Mouse (Mus musculus) heart, adult 18-20 months (tissue): ENCODE data around the gene Xrcc3. TPM values are rescaled to one million over a fixed set of nuclear protein-coding genes. Genes with fewer than 3 reads are reported as not detected.

Source experiments
- DNase-seq, 2 experiments: peaks; one replicate each; pipeline ENCODE4 v3.0.0; 2021 to 2022; ENCODE audit warnings: mixed read lengths in 1 of 2
- total RNA-seq, 2 experiments: library from RNA; stranded (reverse); gene quantifications; 2 replicates each; pipeline ENCODE4 v1.2.3; 2021

Xrcc3 gene
- total RNA-seq, 2 experiments from 2014 or later, result 0.72 to 1.6 TPM

DNA sequence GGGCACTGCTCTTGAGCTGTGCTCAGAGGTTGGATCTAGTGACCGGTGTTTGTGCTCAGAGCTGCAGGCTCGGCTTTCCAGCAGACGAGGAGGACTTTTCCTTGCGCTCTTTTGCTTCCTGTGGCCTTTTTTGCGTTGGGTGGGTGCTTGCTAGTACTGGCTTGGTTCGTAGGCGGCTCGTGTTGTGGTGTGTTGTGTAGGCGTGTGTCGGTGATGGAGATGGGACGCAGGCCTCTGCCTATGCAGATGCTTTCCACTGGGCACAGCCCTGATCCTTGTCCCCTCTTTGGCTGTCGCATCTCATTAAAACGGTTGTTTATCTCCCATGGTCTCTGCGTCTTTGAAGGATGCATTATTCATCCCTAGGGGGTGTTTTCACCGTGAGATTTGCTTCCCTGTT lies 38.8 kb downstream of the Xrcc3 start:
- DNase-seq, result no peak

DNA sequence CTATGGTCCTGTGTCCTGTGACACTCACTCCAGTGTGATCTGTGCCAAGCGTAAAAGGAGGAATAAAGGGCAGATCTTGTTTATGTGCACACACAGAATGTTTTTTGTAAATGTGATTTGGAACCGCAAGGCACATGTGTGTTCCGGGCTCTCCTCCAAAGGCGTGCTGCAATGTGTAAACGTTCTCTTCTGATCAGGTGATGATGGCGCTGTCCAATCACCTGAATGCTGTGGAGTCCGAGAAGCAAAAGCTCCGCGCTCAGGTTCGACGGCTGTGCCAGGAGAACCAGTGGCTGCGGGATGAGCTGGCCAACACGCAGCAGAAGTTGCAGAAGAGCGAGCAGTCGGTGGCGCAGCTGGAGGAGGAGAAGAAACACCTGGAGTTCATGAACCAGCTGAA lies 39.5 kb downstream of the Xrcc3 start:
- no peak for DNase-seq

DNA sequence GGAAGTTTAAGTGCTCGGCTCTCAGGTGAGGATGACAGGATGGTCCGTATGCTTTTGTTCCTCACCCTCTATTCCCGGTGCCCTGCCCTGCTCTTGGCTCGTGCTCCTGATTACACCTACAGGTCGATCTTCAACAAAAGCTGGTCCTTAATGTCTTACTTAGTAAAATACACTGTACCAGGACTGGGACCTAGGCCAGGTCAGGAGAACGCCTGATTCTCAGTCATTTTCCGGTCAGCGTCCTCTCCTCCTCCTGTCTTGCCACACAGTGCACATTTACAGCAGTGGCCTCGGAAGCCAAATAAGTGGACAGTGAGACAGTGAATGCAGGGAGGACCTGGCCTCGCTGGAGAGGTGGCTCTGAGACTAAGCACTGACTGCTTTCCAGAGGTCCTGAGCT lies 43.0 kb downstream of the Xrcc3 start:
- no peak for DNase-seq

DNA sequence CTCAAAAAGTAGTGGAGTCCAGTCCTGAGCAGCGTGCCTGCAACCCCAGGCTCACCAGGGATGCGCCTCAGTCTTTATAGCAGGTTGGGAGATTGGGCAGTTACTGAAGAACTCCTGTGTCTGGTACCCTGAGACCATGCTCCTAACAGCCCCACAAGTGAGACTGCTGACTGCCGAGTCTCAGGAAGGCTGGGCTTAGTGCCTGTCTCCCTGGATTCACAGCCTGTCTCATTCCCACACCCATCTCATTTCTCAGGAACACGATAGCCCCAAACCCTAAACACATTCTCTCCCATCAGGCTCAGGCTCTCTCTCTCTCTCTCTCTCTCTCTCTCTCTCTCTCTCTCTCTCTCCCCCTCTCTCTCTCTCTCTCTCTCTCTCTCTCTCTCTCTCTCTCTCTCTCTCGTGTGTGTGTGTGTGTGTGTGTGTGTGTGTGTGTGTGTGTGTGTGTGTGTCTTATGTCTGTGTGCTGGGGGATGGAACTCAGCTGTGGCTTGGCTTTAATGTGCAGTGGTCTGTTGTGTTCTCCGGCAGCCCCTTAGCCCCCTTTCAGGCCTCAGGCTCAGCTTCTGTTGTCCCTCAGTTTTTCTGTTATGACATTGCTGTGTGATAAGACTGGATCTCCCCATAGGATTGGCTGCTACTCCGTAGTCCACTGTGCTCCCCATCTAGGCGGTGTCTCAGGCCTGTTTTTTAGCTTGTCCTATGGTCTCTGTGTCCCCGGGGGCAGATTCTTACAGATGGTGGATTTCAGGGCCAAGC lies 43.7 kb downstream of the Xrcc3 start:
- DNase-seq, result peak in 1 of 2 experiments; percentile 22

DNA sequence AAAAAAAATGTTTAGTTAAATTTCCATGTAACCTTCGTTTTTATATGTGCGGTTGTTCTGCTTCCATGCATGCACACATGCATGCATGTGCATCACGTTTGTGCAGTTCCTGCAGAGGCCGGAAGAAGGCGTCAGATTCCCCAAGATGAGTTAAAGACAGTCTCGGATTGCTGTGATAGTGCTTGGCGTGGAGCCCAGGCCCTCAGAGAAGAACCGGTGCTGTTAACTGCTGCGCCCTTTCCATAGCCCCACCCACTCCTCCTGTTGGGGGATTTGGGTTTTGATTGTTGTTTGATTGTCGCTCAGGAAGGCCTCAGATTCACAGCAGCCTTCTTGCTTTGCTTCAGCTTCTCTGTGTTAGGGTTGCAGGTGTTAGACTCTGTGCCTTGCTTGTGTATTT lies 44.4 kb downstream of the Xrcc3 start:
- DNase-seq, result peak; percentile 69 to 75

DNA sequence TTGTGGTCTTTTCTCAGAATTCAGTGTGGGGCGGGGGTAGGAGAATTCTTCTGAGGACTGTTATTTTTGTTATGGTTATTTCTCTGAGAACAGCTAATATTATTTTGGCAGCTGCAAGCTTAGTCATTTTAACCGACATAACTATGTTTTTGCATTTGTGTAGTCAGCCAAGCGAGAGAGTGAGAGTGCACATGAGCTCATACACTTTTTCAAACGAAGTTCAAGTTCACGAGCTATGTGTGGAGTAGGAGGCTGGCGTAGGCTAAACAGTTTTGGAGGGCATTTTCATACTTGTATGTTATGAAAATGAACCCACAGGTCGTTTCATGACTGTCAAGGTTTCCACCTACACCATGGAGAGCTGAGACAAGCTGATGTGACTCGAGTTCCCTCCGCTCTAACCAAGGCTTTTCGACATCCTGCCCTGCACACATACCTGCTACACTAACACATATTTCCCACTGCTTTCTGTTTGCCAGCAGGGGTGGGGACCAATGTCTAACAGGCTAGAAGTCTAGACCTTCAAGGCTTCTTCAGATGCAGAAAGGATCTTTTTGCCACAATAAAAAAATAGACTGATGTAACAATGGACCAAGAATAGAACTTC lies 45.2 kb downstream of the Xrcc3 start:
- no peak for DNase-seq

DNA sequence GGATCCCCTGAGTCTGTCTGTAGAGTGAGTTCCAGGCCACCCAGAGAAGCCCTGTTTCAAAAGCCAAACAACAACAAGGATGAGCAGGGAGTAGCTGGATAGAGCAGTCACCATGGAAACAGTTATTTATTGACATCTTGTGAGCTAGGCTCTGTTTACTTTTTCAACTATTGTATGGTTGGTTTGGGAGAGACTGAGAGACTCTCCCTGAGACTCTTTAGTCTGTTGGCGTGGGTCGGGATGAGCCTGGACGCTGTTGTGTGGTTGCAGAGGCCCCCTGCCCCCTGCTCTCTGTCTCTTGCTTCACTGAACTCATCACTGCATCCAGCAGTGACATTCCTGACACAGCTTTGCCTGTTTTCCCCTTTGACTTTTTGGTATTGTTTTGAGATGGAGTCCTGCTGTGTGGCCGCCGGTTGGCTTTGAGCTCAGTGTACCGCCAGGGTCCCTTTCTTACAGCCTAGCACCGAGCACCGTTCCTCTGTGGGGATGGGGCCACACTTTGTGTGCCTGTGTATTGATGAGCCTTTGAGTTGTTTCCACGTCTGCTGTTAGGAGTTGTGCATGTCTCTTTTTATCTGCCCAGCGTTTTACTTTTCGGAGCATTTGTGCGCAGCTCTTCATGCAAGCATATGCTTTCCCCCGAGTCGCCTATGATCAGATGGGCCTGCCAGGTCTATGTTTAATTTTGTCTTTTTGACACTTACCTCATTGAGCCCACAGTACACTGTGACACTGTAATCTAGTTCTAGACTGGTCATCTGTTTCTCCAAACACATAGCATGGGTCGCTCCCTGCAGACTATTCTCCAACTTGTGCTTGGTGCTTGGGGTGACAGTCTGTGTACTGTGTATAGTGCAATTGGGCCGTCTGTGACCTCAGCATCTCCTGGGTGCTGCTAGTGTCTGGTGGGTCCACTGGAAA lies 47.1 kb downstream of the Xrcc3 start:
- DNase-seq, result no peak

DNA sequence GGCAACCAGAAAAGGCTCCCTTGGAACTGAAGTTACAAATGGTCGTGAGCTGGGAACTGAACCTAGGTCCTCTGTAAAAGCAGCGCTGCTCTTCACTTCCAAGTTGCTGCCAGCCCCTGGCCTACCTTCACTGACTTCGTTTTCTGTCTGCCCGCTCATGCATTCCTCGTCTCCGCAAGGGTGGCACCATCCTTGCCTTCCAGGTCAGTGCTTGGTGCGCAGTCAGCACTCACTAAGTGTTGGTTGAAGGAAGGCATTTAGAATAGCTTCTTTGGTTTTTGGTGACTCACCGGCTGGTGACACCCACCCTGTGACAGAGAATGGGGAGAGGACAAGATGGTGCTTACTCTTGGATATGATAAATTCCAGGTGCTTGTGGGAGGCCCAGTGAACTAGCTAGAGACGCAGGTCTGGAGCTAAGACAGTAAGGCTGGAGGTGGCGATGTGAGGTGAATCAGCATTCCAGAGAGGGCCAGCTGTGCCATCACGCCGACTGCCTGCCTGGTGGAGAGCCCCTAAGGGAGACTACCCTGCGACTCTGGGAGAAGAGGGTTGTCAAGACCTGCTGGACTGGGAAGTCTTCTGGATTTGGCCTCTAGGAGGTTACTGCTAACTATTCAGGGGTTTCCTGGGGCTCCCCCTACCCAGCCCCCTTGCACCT lies 50.9 kb downstream of the Xrcc3 start:
- no peak for DNase-seq

DNA sequence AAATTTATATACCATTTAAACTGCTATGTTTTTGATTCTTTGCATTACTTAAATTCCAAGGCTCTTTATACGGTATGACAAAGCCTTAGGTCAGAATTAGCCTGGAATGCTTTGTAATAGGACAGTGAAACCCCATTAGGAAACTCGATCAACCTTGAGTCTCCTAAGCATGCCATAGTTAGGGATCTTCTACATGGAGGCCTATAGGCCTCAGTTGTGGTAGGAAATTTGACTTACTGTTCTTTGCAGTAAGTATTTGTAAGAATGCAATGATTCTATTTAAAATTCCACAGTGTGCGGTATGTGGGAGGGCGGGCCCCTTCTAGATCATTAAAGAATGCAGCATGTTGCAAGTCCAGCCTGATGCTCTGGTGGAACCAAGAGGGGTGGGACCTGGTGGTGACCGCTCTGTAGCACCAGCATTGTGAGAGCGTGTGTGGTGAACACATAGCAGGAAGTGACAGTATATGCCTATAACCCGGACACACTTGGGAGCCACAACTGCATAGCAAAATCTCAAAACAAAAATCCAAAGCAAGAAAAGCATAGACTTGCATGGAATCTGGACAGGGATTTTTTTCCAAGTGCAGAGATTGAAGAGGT lies 53.3 kb downstream of the Xrcc3 start:
- DNase-seq, result no peak

DNA sequence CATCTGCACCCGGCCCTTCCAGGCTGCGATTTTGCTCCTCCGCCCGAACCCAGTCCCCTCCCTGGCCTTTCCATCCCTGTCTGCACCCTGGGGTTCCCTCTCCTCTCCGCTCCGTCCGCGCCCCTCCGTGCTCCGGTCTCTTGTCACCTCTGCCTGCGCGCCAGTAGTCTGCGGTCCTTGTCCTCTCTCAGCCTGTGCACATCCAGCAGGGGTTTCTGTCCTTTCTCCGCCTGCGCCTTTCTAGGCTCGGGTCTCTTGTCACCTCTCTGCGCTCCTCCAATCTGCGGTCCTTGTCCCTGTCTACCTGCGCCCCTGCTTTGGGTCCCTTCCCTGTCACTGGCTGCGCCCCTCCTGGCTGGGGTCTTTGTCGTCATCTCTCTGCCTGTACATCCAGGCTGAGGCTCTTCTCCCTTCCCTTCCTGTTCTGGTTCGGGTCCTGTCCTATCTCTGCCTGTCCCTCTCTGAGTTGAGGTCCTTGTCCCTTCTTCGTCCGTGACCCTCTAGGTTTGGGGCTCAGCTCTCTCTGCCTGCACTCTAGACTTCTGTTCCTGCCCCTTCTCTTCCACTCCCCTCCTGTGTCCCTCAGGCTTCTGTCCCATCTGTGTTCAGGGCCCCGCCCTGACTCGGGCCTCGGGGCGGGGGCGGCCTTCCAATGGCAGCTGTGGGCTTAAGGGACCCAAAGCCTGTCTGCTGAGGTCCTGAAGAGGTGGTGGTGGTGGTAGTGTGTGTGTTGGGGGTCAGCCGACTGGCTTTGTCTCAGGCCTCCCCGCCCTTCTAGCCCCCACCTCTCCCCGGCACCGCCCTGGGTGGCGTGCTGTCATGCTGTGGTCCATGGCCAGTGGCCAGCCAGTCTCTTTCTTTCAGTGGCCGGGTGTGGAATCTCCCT lies 54.3 kb downstream of the Xrcc3 start:
- peak; percentile 86 to 89 for DNase-seq

DNA sequence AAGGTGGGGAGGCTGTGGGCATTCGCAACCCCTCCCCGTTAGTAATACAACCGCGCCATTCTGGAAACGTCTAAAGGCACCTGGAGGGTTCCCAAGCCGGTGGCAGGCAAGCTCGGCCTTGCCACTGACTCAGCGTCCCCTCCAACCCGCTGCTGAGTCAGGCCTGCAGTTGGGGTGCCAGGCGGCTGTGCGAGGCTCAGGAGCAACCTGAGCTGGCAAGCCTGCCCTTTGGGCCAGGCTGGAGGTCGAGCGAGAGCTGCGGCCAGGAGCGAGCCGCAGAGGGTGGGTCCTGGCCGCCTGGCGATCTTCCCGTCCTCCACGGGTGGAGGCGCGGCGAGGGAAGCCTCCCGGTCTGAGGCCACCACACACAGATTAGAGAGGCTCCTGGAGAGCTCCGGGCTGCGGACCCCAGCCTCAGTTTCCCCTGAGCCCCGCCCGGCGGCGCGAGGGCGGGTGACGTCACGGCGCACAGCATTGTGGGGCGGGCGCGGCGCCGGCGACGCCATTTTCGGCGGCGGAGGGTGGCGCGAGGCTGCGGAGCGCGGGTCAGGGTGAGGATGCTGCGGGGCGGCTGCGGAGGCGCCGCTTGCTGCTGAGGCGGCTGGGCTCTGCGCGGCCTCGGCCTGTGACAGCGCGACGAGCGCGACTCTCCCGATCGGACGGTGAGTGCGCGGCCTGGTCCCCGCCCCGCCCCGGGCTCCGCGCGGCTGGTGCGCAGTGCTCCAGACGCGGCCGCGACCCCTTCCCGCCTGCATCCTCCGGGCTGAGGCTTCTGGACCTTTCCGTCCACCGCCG lies 55.1 kb downstream of the Xrcc3 start, which contains the start of gene Klc1:
Klc1 (plus strand) TSS at position 469 of the 795 bp plus-strand sequence.
- peak; percentile 84 to 89 for DNase-seq

DNA sequence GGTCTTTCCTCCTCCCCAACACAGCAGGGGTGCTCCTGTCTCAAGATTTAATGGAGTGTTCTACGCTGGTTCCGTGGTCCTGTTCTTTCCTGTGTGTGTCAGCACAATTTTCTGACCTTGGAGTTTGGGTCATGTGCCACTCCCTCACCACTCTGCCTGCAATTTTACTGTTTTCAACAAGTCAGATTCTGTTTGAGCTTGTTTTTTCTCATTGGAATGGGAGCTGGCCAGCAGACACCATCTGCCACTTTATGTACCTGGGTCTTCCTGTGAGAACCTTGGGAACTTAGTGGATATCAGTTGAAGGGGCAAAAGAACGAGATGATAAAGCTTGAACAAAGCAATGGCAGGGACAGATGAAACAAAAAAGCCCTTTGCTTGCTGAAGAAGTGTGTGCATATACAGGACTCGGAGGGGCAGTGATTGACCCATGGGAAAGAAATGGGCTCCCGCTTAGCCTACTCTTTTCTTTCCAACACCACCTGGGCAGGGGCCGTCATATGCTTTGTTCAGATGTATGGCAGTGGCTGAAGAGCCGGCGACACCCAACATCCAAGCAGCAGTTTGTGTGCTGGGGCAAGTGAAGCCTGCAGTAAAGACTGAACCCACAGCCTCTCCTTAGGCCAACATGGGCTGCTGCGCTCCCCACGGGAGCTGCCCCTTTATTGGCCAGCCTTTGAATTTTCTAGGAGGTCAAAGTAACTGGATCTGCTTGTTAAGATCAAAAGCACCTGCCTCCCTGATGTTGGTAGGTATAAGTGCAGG lies 55.9 kb downstream of the Xrcc3 start:
- no peak for DNase-seq

DNA sequence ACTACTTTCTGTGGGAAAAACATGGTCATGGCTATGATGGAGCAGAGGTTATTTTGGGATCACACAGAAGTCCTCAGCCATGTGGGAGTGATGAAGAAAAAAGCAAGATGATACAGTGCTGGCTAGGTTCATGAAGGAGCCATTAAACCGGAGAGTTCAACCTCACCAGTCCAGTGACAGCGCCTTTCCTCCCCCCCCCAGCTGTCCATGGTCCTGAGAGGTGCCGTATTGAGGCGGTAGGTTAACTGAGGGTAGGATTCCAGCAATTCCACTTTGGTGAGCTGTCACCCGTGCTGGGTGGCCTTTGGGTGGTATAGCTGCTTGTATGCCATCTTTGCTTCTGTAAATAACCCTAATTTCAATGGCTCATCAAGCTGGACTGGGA lies 57.0 kb downstream of the Xrcc3 start:
- no peak for DNase-seq

DNA sequence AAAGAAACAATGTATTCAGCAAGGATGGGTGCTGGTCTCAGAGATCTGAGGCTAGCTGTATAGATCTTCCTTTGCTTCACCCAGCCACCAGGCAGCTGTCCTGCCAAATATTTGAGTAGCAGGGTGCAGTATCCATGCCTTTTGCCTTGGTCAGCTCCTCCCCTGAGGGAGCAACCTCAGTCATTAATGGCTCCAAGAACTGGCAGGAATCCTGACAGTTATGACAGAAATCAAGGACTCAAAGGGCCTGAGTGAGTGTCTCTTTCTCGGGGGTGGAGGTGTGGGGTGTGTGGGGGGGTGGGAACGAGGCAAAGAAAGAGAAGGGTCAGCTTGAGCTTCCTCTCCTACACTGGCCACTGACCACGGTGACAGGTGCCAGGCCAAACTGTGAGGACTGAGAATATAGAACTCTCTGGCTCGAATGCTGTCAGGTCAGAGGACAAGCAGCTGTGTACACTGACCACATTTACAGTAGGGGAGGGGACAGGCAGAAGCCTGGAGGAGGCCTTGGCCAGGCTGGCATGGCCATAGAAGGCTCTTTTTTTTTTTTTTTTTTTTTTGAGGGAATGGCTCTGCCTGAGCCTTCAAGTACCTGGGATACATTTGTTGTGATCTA lies 57.5 kb downstream of the Xrcc3 start:
- DNase-seq, result no peak

DNA sequence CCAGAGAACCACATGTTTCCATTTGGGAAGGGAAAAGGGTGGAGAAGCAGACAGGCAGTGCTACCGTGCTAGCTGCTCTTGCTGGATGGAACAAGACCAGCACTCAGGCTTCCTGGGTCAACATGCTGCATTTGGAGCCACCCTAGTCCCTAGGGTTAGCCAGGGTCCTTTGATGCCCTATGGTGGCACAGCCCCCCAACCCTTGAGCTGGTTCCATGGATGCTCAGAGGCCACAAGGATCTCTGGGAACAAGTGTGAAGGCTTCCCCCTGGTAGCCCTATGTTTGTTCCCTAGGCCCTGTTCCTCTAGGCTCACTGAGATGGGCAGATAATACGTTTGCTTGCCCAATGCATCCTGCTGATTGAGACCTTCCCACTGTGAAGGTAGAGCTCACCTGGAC lies 58.4 kb downstream of the Xrcc3 start:
- no peak for DNase-seq

DNA sequence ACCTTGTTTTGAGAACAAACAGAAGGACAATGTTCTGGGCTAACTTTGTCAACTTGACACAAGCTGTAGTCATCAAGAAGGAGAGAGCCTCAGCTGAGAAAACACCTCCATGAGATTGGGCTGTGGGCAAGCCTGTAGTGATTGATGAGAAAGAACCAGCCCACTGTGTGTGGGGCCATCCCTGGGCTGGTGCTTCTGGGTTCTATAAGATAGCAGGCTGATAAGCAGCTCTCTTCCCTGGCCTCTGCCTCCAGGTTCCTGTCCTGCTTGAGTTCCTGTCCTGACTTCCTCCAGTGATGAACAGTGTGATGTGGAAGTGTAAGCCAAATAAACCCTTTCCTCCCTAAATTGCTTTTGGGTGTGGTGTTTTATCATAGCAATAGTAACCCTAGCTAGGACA lies 59.0 kb downstream of the Xrcc3 start:
- no peak for DNase-seq

DNA sequence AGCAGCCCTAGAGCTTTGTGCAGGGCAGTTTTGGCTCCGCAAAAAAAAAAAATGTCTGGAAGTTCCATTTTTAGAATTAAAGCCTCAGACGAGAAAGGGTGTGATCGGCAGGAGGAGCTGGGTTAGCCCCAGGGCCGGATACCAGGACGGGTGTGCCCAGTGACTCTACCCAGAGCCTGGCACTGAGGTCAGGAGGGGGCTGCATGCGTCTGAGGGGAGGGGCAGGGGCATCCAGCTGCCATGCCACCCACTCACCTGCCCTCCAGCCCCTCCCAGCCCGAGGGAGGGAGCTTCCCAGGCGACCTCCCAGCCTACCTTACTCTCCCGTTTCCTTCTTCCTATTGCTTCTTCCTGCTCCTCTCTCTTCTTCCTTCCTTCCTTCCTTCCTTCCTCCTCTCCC lies 60.3 kb downstream of the Xrcc3 start:
- DNase-seq, result peak in 1 of 2 experiments; percentile 41
